Mouse (Mus musculus): ENCODE measurements around the gene Ankrd60. TPM values are rescaled to one million over a fixed set of nuclear protein-coding genes. Genes with fewer than 3 reads are reported as not detected.

The Ankrd60 gene
- total RNA-seq, 2 experiments from 2014 or later = not detected

DNA sequence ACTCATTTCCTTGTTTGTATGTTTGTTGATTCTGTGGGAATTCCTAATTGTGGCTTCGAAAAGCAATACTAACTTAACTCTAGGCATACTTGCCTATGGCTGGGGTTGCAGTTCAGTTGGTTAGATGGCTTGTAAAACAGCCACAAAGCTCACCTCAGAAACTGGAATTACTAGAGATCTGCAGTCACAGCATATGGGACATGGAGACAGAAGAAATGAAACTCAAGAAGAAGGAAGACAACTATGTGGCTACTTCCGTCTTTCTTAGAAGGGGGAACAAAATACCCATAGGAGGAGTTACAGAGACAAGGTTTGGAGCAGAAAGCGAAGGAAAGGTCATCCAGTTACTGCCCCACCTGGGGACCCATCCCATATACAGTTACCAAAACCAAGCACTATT lies 49.7 kb downstream of the Ankrd60 start:
- peak; percentile 85 for ATAC-seq (ENCODE audit: poor library complexity, severe bottlenecking)

DNA sequence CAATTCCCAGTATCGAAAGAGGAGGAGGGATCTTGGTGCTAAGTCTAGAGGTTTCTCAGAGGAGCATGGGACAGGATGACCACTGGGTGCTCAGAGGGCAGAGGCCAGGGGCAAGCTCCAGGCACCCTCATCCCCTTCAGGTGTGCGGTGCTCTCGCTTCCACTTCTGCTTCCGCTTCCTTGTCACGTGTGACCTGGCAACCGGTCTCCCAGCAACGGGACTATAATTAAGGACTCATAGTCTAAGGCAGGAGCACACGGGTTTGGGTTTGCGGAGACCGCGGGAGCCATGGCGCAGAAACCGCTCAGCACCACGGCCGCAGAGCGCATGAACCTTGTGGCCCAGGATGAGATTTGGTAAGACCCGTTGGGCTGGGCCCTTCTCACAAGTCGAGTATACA lies 55.8 kb downstream of the Ankrd60 start, which contains the start of gene 1700021F07Rik:
Gene 1700021F07Rik (plus strand): TSS at position 211 of the 400 bp plus-strand sequence.
- no peak for ATAC-seq (ENCODE audit: poor library complexity, severe bottlenecking)

Other genes with a start within 250 kb of the Ankrd60 start
- gene 1700021F07Rik, start 55.8 kb downstream of the Ankrd60 start, total RNA-seq (2015) = 0.40 TPM in 1 of 2 replicates, not detected in the other
- not detected in 2 replicates for gene 1700021F07Rik, start 55.8 kb downstream of the Ankrd60 start, total RNA-seq (2017)
- gene Rab22a, start 81.4 kb upstream of the Ankrd60 start, total RNA-seq (2015) = 15.9 and 16.6 TPM in 2 replicates
- gene Rab22a, start 81.4 kb upstream of the Ankrd60 start, total RNA-seq (2017) = 8.5 and 9.2 TPM in 2 replicates
- not detected in 2 replicates for gene 1700010B08Rik, start 141.1 kb upstream of the Ankrd60 start, total RNA-seq (2015)
- gene 1700010B08Rik, start 141.1 kb upstream of the Ankrd60 start, total RNA-seq (2017) = not detected in 2 replicates
- 11.2 and 14.3 TPM in 2 replicates for gene Vapb, start 159.1 kb upstream of the Ankrd60 start, total RNA-seq (2015)
- 85.1 and 86.5 TPM in 2 replicates for gene Vapb, start 159.1 kb upstream of the Ankrd60 start, total RNA-seq (2017)